Mouse (Mus musculus): ENCODE results near the gene Gabarapl2. TPM values are rescaled to one million over a fixed set of nuclear protein-coding genes. Genes with fewer than 3 reads are reported as not detected.

The Gabarapl2 gene
- polyA plus RNA-seq, 1 experiment from 2014 or later: 314 TPM

DNA sequence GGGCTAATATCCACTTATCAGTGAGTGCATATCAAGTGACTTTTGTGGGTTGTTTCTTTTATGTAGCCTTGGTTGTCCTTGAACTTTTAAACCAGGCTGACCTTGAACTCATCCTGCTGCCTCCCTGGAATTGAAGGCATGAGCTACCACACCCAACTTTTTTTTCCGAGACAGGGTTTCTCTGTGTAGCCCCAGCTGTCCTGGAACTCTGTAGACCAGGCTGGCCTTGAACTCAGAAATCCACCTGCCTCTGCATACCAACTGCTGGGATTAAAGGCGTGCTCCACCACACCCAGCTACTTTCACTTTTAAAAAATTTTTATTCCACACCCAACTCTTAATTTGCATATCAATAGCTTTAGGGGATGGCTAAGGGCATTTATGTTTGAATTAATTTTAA is 3.0 kb downstream of the Gabarapl2 start:
- no peaks in the 10 kb centered on the region for H3K9me3 ChIP-seq
- 89% methylated on average over 2 of the region's 2 CpGs for WGBS
- H3K4me1 ChIP-seq (replicated peaks): peaks cover 21% of the 10 kb centered on the region
- H3K27me3 ChIP-seq (ENCODE audit: insufficient read depth, poor library complexity, severe bottlenecking): no peaks in the 10 kb centered on the region
- no peak overlapping the region for H3K27ac ChIP-seq
- peaks cover 66% of the 10 kb centered on the region for H3K36me3 ChIP-seq
- H3K4me3 ChIP-seq: no peak overlapping the region
- DNase-seq (ENCODE audit: low spot score): no peak

DNA sequence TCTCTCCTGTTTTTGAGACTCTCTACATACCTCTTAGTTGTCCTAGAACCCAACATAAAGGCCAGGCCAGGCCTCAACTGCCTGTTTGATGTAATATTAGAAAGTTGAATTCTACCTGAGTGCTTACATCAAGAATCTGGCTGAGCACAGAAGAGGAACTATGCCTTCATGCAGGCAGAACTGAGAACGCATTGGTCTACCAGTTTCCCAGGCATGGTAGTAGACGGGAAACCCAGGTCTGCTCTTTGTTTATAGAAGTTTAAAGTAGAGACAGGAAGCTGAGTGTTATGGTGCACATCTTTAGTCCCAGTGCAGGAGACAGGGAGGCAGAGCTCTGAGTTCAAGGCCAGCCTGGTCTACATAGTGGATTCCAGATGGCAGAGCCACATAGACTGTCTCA is 6.6 kb downstream of the Gabarapl2 start:
- H3K27me3 ChIP-seq (ENCODE audit: insufficient read depth, poor library complexity, severe bottlenecking): no peaks in the 10 kb centered on the region
- DNase-seq (ENCODE audit: low spot score): no peak
- 95% methylated on average over 2 of the region's 2 CpGs for WGBS
- H3K27ac ChIP-seq: no peak overlapping the region
- H3K9me3 ChIP-seq: no peaks in the 10 kb centered on the region
- H3K4me1 ChIP-seq (replicated peaks): peaks cover 1% of the 10 kb centered on the region; the same call in 1 of the 2 replicates
- H3K36me3 ChIP-seq: peaks cover 97% of the 10 kb centered on the region
- H3K4me3 ChIP-seq: no peak overlapping the region

DNA sequence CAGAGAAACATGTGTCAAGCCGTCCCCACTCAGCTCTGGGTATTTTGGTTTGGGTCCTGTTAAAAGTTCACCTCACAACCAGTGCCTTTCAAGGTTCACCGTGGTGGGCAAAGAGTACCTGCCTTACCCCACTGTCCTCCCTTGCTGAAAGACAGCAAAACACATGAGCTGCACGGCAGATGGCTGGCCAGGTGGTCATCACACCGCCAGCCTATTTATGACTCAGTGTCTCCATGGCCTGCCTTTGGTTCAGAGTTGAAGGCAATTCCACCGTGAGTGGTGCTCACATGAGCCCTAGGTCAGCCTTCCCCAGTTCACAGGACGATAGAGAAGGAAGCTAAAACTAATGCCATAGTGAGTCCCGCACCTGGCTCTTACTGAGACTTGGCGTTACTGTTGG is 7.5 kb downstream of the Gabarapl2 start:
- 90% methylated on average over 8 of the region's 8 CpGs for WGBS
- Histone ChIP-seq H3K36me3 (peaks cover 92% of the 10 kb centered on the region), H3K27me3 (ENCODE audit: insufficient read depth, poor library complexity, severe bottlenecking) (no peaks in the 10 kb centered on the region), H3K4me3 (no peak overlapping the region), H3K9me3 (no peaks in the 10 kb centered on the region), H3K4me1 (replicated peaks) (no peaks in the 10 kb centered on the region), H3K27ac (no peak overlapping the region)
- DNase-seq (ENCODE audit: low spot score): no peak

DNA sequence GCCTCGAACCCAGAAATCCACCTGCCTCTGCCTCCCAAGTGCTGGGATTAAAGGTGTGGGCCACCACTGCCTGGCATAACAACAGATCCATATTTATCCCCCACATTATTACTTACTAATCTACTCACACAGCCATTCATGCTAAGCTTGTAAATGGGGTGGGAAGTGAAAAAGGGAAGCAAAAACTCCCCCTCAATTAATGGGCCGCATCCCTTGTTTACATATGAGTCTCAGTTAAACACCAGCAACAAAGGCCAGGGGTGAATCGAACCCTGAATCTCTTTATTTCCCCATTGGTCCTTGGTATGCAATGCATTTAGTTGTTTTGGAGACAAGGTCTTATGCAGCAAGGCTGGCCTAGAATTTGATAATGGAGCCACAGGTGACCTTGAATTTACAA is 10.3 kb downstream of the Gabarapl2 start:
- WGBS: 92% methylated on average over 3 of the region's 3 CpGs
- H3K9me3 ChIP-seq: no peaks in the 10 kb centered on the region
- H3K27me3 ChIP-seq (ENCODE audit: insufficient read depth, poor library complexity, severe bottlenecking): no peaks in the 10 kb centered on the region
- H3K27ac ChIP-seq: no peak overlapping the region
- peaks cover 92% of the 10 kb centered on the region for H3K36me3 ChIP-seq
- H3K4me1 ChIP-seq (replicated peaks): no peaks in the 10 kb centered on the region
- no peak for DNase-seq (ENCODE audit: low spot score)
- H3K4me3 ChIP-seq: no peak overlapping the region

DNA sequence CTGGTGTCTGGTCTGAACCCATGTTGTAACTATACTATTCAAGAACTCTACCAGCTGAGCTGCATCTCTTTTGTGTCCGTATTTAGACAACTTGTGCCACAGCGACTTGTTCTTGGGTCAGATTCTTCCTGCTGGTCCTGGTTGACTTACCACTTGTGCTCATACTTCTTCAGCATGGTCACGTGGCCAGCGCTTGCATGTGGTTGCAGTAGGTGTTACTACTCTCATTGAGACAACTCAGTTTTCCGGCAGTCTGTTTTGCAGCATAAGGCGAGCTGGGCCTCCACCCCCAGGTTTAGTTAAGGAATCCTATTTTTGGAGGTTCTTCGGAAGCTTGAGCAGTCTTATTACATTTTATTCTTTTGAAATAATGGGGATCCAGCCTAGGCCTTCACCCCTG is 10.8 kb downstream of the Gabarapl2 start:
- Histone ChIP-seq H3K4me3 (no peak overlapping the region), H3K27me3 (ENCODE audit: insufficient read depth, poor library complexity, severe bottlenecking) (no peaks in the 10 kb centered on the region), H3K27ac (no peak overlapping the region), H3K36me3 (peaks cover 92% of the 10 kb centered on the region), H3K4me1 (replicated peaks) (no peaks in the 10 kb centered on the region), H3K9me3 (no peaks in the 10 kb centered on the region)
- DNase-seq (ENCODE audit: low spot score): no peak
- 94% methylated on average over 7 of the region's 7 CpGs for WGBS

DNA sequence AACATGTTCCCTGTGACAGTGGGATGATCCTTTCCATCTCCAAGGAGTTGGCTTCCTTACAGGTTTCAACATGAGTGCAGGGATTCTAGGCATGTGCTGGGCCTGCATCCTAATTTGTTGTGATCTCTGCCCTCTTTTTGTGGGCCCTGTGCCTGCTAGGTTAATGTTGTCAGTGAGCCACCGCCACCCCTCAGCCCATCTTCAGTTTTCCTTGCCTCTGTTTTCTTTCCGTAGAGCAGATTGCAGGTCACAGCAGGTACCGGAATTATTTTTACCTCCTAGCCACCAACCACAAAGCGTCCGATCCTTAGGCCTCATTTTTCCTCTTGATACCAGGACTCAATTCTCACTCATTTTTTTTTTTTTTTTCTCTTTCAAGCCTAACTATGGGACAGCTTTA is 11.4 kb downstream of the Gabarapl2 start:
- H3K4me3 ChIP-seq: no peak overlapping the region
- H3K36me3 ChIP-seq: peaks cover 92% of the 10 kb centered on the region
- DNase-seq (ENCODE audit: low spot score): no peak
- H3K27me3 ChIP-seq (ENCODE audit: insufficient read depth, poor library complexity, severe bottlenecking): no peaks in the 10 kb centered on the region
- no peaks in the 10 kb centered on the region for H3K9me3 ChIP-seq
- H3K27ac ChIP-seq: no peak overlapping the region
- H3K4me1 ChIP-seq (replicated peaks): no peaks in the 10 kb centered on the region
- 96% methylated on average over 5 of the region's 5 CpGs for WGBS

DNA sequence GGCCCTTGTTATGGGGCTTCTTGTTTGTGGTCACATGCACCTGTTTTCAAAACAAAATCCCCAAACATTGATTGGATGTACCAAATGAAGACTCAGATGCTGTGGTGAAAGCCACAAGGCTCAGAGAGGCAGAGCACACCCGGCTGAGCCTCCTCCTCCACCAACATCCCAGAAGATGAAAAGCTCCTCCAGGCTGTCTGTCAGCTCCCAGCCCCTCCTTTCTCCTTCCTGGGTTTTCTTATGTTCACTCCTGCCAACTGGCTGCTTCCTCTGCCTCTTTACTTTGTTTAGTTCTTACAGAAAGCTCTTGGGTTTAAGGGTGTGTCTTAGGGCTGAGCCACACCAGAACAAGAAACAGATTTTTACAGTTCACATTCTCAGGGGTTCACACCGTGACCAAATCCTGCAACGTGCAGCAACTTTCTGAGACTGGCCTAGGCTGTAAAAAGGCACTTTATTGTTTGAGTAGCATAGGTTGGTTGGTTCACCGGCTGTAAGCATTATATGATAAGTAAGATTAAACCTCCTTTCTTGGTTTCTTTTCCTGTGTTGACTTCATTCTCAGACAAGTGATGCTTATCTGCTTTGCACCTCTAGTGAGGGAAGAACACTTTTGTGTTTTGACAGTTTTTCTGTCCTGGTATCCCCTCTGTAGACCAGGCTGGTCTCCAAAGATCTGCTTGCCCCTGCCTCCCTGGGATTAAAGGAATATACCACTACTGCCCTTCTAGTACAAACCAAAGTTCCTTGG is 14.5 kb downstream of the Gabarapl2 start:
- Histone ChIP-seq H3K27ac (no peak overlapping the region), H3K4me1 (replicated peaks) (no peaks in the 10 kb centered on the region), H3K4me3 (no peak overlapping the region), H3K27me3 (ENCODE audit: insufficient read depth, poor library complexity, severe bottlenecking) (no peaks in the 10 kb centered on the region), H3K36me3 (peaks cover 91% of the 10 kb centered on the region), H3K9me3 (no peaks in the 10 kb centered on the region)
- 94% methylated on average over 4 of the region's 4 CpGs for WGBS
- no peak for DNase-seq (ENCODE audit: low spot score)

DNA sequence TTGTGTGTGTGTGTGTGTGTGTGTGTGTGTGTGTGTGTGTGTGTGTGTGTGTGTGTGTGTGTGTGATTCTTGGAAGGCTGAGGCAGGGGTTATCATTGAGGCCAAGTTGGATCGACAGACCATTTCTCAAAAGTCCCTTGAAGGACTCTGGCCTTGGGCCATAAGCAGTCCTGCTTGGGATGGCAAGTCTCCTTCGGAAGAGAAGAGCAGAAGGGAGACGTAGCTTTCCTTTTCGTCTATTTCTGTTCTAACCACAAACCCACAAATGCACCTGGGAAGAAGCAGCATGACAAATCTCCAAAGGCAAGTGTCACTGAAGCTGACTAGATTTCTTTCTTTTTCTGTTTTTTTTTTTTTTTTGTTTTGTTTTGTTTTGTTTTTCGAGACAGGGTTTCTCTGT is 15.4 kb downstream of the Gabarapl2 start:
- no peak for DNase-seq (ENCODE audit: low spot score)
- H3K27me3 ChIP-seq (ENCODE audit: insufficient read depth, poor library complexity, severe bottlenecking): no peaks in the 10 kb centered on the region
- peaks cover 89% of the 10 kb centered on the region for H3K36me3 ChIP-seq
- no peaks in the 10 kb centered on the region for H3K4me1 ChIP-seq (replicated peaks)
- H3K27ac ChIP-seq: no peak overlapping the region
- 95% methylated on average over 5 of the region's 5 CpGs for WGBS
- H3K9me3 ChIP-seq: no peaks in the 10 kb centered on the region
- no peak overlapping the region for H3K4me3 ChIP-seq

DNA sequence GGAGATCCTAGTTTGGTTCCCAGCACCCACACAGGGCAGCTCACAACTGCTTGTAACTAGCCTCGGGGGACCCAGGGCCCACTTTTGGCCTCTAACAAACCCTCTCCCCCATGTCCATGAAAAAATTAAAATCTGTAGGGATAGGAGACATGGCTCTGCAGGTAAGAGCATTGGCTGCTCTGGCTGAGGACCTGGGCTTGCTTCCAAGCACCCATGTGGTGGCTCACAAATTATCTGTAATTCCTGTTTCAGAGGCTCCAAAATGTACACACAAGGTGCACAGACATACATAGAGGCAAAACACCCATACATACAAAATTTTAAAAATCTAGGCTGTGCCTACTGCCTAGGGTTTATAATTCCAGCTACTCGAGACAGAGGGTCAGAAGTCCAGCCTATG is 16.7 kb downstream of the Gabarapl2 start:
- no peak for DNase-seq (ENCODE audit: low spot score)
- H3K36me3 ChIP-seq: peaks cover 82% of the 10 kb centered on the region
- H3K9me3 ChIP-seq: no peaks in the 10 kb centered on the region
- H3K4me1 ChIP-seq (replicated peaks): no peaks in the 10 kb centered on the region
- H3K27ac ChIP-seq: no peak overlapping the region
- no peak overlapping the region for H3K4me3 ChIP-seq
- H3K27me3 ChIP-seq (ENCODE audit: insufficient read depth, poor library complexity, severe bottlenecking): no peaks in the 10 kb centered on the region
- WGBS: 95% methylated on average over 2 of the region's 2 CpGs

DNA sequence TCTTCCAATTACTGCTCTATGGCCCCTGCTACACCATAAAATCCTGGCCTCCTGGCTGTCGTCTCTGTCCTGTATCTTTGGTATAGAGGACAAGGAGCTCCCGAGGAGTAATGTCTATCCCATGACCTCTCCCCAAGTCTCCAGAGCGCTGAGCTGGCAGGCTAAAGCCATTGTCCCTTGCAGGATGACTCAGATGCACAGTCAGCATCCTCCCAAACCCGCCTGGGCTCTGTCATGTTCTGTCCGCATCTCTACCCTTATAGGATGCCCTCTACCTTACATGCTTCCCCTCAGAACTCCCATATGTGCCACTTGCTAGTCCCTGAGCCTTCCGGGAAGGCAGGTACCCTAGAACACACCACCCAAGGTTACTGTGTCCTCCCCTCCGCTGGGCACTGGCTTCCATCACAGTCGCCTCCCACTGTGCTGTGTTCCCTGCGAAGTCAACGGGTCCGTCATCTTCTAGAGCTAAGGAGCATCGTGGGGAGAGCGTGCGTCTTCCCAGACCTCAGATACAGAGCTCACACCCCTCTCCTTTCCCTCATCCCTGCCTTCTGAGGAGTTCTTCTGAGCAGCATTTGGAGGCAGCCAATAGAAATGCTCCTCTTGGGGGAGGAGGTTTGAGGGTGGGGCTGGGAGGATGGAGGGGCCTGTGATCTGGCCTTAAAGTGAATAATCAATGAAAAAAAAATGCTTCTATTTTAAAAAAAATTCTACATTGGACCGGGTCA is 20.3 kb downstream of the Gabarapl2 start:
- 72% methylated on average over 15 of the region's 15 CpGs for WGBS
- Histone ChIP-seq H3K4me1 (replicated peaks) (peaks cover 12% of the 10 kb centered on the region), H3K36me3 (peaks cover 51% of the 10 kb centered on the region)

DNA sequence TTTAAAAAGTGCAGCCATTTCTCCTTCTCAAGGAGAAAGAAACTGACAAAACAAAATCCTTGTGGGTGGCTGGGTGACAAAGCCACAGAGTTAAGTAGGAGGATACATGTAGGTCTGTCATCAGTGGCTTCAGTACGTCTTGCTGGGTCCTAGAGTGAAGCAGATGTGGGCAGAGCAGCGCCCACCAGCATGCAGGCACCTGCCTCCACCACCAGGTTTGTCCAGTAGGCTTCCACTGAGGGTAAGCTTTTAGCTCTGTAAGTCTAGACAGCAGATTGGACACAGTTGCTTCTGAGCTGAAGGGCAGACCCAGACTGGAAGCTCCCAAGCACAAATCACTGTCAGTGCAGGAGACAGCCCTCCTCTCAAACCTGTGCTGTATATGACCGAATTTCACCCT is 20.8 kb downstream of the Gabarapl2 start:
- Histone ChIP-seq H3K4me3 (no peak overlapping the region), H3K9me3 (no peaks in the 10 kb centered on the region), H3K4me1 (replicated peaks) (peaks cover 12% of the 10 kb centered on the region), H3K36me3 (peaks cover 45% of the 10 kb centered on the region), H3K27ac (no peak overlapping the region), H3K27me3 (ENCODE audit: insufficient read depth, poor library complexity, severe bottlenecking) (no peaks in the 10 kb centered on the region)
- WGBS: 71% methylated on average over 3 of the region's 3 CpGs
- DNase-seq (ENCODE audit: low spot score): no peak

More for the DNA sequence above, 20.3 kb downstream of the Gabarapl2 start:
- no peak overlapping the region for H3K4me3 ChIP-seq
- no peak overlapping the region for H3K27ac ChIP-seq
- no peak for DNase-seq (ENCODE audit: low spot score)
- H3K27me3 ChIP-seq (ENCODE audit: insufficient read depth, poor library complexity, severe bottlenecking): no peaks in the 10 kb centered on the region
- no peaks in the 10 kb centered on the region for H3K9me3 ChIP-seq

DNA sequence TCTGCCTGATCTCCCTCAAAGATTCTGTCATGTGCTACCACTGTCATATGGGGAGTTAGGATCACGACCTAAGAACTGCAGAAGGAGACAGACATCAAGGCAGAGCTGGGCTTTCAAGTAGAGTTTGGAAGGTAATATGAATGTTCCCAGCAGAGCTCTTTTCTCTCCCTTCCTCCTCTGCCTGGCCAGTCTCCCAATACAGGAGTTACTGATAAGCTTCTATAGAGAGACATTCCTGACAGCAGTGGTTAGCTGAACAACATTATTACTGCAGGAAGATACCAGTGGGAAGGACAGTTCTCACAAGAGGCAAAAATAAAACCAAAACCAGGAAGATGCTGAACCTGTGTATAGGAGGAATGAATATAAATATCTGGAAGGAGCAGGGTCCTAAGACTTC is 22.1 kb downstream of the Gabarapl2 start:
- no peak overlapping the region for H3K4me3 ChIP-seq
- peaks cover 12% of the 10 kb centered on the region for H3K4me1 ChIP-seq (replicated peaks)
- peaks cover 45% of the 10 kb centered on the region for H3K36me3 ChIP-seq
- no peaks in the 10 kb centered on the region for H3K9me3 ChIP-seq
- 88% methylated on average over 1 of the region's 1 CpGs for WGBS
- no peak overlapping the region for H3K27ac ChIP-seq
- no peaks in the 10 kb centered on the region for H3K27me3 ChIP-seq (ENCODE audit: insufficient read depth, poor library complexity, severe bottlenecking)
- DNase-seq (ENCODE audit: low spot score): no peak

DNA sequence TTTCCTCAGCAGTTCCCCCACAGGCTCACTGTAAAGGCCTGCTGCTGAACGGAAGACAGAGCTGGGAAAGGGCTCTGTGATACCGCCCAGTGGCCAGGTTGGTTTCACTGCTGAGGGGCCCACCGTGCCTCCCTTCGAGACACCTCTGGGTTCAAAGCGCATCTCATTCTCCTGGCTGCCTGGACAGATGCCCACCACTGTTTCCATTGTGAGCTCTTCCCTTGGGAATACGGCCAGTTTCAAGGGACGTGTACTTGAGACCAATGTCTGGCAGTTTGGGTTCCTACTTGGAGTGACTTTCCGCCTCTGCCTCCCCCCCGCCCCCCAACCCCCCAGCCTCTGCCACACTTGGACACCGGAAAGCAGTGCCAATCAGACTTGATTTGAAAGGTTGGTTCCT is 22.6 kb downstream of the Gabarapl2 start:
- H3K27me3 ChIP-seq (ENCODE audit: insufficient read depth, poor library complexity, severe bottlenecking): no peaks in the 10 kb centered on the region
- WGBS: 67% methylated on average over 10 of the region's 10 CpGs
- DNase-seq (ENCODE audit: low spot score): no peak
- H3K36me3 ChIP-seq: peaks cover 45% of the 10 kb centered on the region
- no peak overlapping the region; the same call in 1 of the 2 replicates for H3K27ac ChIP-seq
- no peaks in the 10 kb centered on the region for H3K9me3 ChIP-seq
- H3K4me3 ChIP-seq: no peak overlapping the region
- peaks cover 12% of the 10 kb centered on the region for H3K4me1 ChIP-seq (replicated peaks)

All from hindbrain, embryonic 10.5 days (tissue).